Mouse (Mus musculus): ENCODE data around the gene Pkn1.

DNA sequence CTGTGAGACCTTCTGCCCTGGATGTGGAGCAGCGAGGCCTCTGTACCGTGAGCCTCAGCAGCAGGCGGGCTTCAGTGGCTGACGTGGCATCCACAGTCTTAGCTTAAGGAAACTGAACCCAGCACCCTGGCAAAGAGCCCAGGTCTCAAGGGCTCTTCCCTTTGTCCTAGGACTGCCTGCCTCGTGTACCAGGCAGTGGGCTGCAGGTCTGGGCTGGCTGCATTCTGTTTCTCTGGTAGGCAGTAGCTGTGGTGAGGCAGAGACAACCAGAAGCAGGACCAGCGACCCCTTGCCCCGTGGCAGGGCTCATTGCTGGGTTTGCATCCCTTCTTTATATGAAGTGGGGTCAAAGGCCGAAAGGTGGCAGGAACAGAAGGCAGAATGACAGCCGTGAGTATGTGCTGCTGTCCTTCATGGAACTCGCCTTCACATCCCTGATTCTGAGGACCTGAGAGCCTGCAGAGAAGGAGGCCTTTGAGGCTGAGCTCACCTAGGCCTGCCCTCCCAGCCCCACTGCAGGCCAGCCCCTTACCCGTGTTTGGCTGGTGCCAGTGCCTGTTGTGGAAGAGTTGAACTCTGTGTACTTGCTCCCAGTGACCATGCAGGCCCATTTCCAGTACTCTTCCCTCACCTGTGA is 24.6 kb upstream of the Pkn1 start:
- TF ChIP-seq CTCF (IDR thresholded peaks at IDR 0.05; ENCODE audit: control insufficient read depth, insufficient read depth, insufficient replicate concordance, low read depth, low read length) (no peak), POLR2A (IDR thresholded peaks at IDR 0.05; ENCODE audit: control insufficient read depth, low read depth, low read length) (no peak)

Measured in testis, adult 2 months (tissue).